Mouse (Mus musculus) right cerebral cortex, adult 2 months (tissue): ENCODE measurements around the gene Ranbp2.

Source experiments
- DNase-seq, 2 experiments: peaks; one replicate each; pipeline ENCODE4 v3.0.0; 2021 to 2022; ENCODE audit warnings: low spot score in 2 of 2

The Ranbp2 gene

GRCm38 (mm10) chr10:58446384-58447279, at the start of gene Ranbp2:
TSS of gene Ranbp2 (plus strand) at chr10:58446920.
- peak; percentile 98 to 99 for DNase-seq

GRCm38 (mm10) chr10:58398941-58399340, 47.8 kb upstream of the Ranbp2 start:
- DNase-seq, result no peak

GRCm38 (mm10) chr10:58401838-58402237, 44.9 kb upstream of the Ranbp2 start:
- peak in 1 of 2 experiments; percentile 23 for DNase-seq

- DNase-seq, result no peak
Observed at GRCm38 (mm10) chr10:58404639-58405038, 42.1 kb upstream of the Ranbp2 start.

- DNase-seq, result no peak
Observed at GRCm38 (mm10) chr10:58405285-58405948, 41.3 kb upstream of the Ranbp2 start.

- DNase-seq, result no peak
Observed at GRCm38 (mm10) chr10:58405949-58406305, 40.8 kb upstream of the Ranbp2 start.

GRCm38 (mm10) chr10:58412331-58412730, 34.4 kb upstream of the Ranbp2 start:
- DNase-seq, result no peak

- no peak for DNase-seq
Observed at GRCm38 (mm10) chr10:58412852-58413251, 33.9 kb upstream of the Ranbp2 start.

- no peak for DNase-seq
Observed at GRCm38 (mm10) chr10:58416702-58417101, 30.0 kb upstream of the Ranbp2 start.

GRCm38 (mm10) chr10:58418290-58418971, 28.3 kb upstream of the Ranbp2 start:
- no peak for DNase-seq

- DNase-seq, result no peak
Observed at GRCm38 (mm10) chr10:58427930-58428329, 18.8 kb upstream of the Ranbp2 start.

- peak; percentile 6 for DNase-seq
Observed at GRCm38 (mm10) chr10:58445850-58446249, 870 bp upstream of the Ranbp2 start.

- DNase-seq, result no peak
Observed at GRCm38 (mm10) chr10:58447280-58447781, 611 bp downstream of the Ranbp2 start.

GRCm38 (mm10) chr10:58451575-58451974, 4.9 kb downstream of the Ranbp2 start:
- no peak for DNase-seq

- DNase-seq, result no peak
Observed at GRCm38 (mm10) chr10:58452185-58452584, 5.5 kb downstream of the Ranbp2 start.

GRCm38 (mm10) chr10:58459896-58460295, 13.2 kb downstream of the Ranbp2 start:
- DNase-seq, result no peak

GRCm38 (mm10) chr10:58477086-58477755, 30.5 kb downstream of the Ranbp2 start:
- peak in 1 of 2 experiments; percentile 21 for DNase-seq

GRCm38 (mm10) chr10:58478071-58478578, 31.4 kb downstream of the Ranbp2 start:
- DNase-seq, result no peak

- DNase-seq, result no peak
Observed at GRCm38 (mm10) chr10:58479954-58480490, 33.3 kb downstream of the Ranbp2 start.

GRCm38 (mm10) chr10:58491031-58491430, 44.3 kb downstream of the Ranbp2 start:
- no peak for DNase-seq

- DNase-seq, result no peak
Observed at GRCm38 (mm10) chr10:58495637-58496036, 48.9 kb downstream of the Ranbp2 start.
